Mouse (Mus musculus) heart, adult 2 months (tissue): ENCODE measurements around the gene Arhgef11. TPM values are rescaled to one million over a fixed set of nuclear protein-coding genes. Genes with fewer than 3 reads are reported as not detected.

Experiments used
- DNase-seq, 2 experiments: peaks; one replicate each; pipeline ENCODE4 v3.0.0; 2021
- H3K27ac ChIP-seq: fragments of 200-600 bp; 2 replicates; pipeline ENCODE4 v1.8.1; 2022
- H3K27me3 ChIP-seq: fragments of 200-500 bp; 2 replicates; pipeline ENCODE4 v1.6.1; 2012; ENCODE audit warnings: mild to moderate bottlenecking, low read length, inconsistent platforms, mixed read lengths; ENCODE audit not compliant: control insufficient read depth, insufficient read depth
- H3K36me3 ChIP-seq: fragments of 200-500 bp; 2 replicates; pipeline ENCODE4 v1.6.1; 2012; ENCODE audit warnings: low read length, inconsistent platforms; ENCODE audit not compliant: control insufficient read depth, insufficient read depth
- H3K4me1 ChIP-seq: fragments of 200-500 bp; 2 replicates; pipeline ENCODE4 v1.6.1; 2011; ENCODE audit warnings: low read length; ENCODE audit not compliant: control insufficient read depth, insufficient read depth
- H3K4me3 ChIP-seq: fragments of 200-600 bp; 2 replicates; pipeline ENCODE4 v1.8.1; 2022
- H3K79me2 ChIP-seq: fragments of 200-500 bp; replicated peaks from 2 replicates; pipeline ENCODE4 v1.6.1; 2012; ENCODE audit warnings: mild to moderate bottlenecking, inconsistent platforms, low read length, moderate library complexity, mixed read lengths; ENCODE audit not compliant: control insufficient read depth, insufficient read depth
- H3K9ac ChIP-seq: fragments of 200-500 bp; 2 replicates; pipeline ENCODE4 v1.6.1; 2012; ENCODE audit warnings: low read depth, mild to moderate bottlenecking, control low read depth, inconsistent platforms, low read length, mixed read lengths
- CTCF ChIP-seq: fragments of 200-600 bp; IDR thresholded peaks from 2 replicates; pipeline ENCODE4 v1.8.1; 2022; ENCODE audit warnings: antibody characterized with exemption, mild to moderate bottlenecking, moderate library complexity
- EP300 ChIP-seq: fragments of 200-500 bp; IDR thresholded peaks from 2 replicates; pipeline ENCODE4 v1.6.1; 2011; ENCODE audit warnings: low read depth, low read length, control low read depth; ENCODE audit not compliant: insufficient read depth
- POLR2A ChIP-seq: fragments of 200-500 bp; IDR thresholded peaks from 2 replicates; pipeline ENCODE4 v1.6.1; 2011; ENCODE audit warnings: mild to moderate bottlenecking, low read depth, low read length, control low read depth; ENCODE audit not compliant: insufficient read depth
- WGBS: fragments of 180-500 bp; shearing (Covaris S2); methylation state at CpG from one replicate; pipeline ENCODE4 v1.1.7; 2018; 5-methylcytosine and 5-hydroxymethylcytosine counted together
- intact Hi-C: fragments of 180-260 bp; cut with DNase I; formaldehyde crosslinking; loops from one replicate; pipeline ENCODE4 v1.15.1; 2025
- polyA plus RNA-seq: library from polyadenylated mRNA; depleted of rRNA; stranded (reverse); fragments of >200 nt; gene quantifications from 2 replicates; pipeline ENCODE4 v1.2.3, GENCODE M21; 2012
- total RNA-seq, 2 experiments: library from RNA; stranded (reverse); gene quantifications; 2 replicates each; pipeline ENCODE4 v1.2.3; 2021

Gene Arhgef11
- total and polyA plus RNA-seq, 3 experiments: 16.0 to 20.4 (median 19.5) TPM

GRCm38 (mm10) chr3:87725396-87726160 is 108.2 kb downstream of the Arhgef11 start:
- intact Hi-C loops: no loop called here
- H3K36me3 ChIP-seq: no peaks in the 10 kb centered on the region; the same call in 1 of the 2 replicates
- no peaks in the 10 kb centered on the region for H3K27me3 ChIP-seq
- H3K4me3 ChIP-seq: no peak overlapping the region
- no peak overlapping the region for H3K27ac ChIP-seq
- DNase-seq: peak in 1 of 2 experiments; percentile 11
- 96% methylated on average over 16 of the region's 16 CpGs for WGBS
- TF ChIP-seq POLR2A (no peak), CTCF (no peak), EP300 (no peak)
- H3K79me2 ChIP-seq: no peaks in the 10 kb centered on the region
- H3K4me1 ChIP-seq: no peaks in the 10 kb centered on the region
- no peak overlapping the region for H3K9ac ChIP-seq

- TF ChIP-seq EP300: no peak
- no peak for TF ChIP-seq CTCF
- no peak for TF ChIP-seq POLR2A
- H3K27ac ChIP-seq: no peak overlapping the region
- no peaks in the 10 kb centered on the region for H3K4me1 ChIP-seq
- intact Hi-C loops: no loop called here
- WGBS: 93% methylated on average over 7 of the region's 7 CpGs
- no peaks in the 10 kb centered on the region; the same call in 1 of the 2 replicates for H3K36me3 ChIP-seq
- peak in 1 of 2 experiments; percentile 7 for DNase-seq
- H3K4me3 ChIP-seq: no peak overlapping the region
- H3K9ac ChIP-seq: no peak overlapping the region
- H3K79me2 ChIP-seq: no peaks in the 10 kb centered on the region
- H3K27me3 ChIP-seq: no peaks in the 10 kb centered on the region
These were observed 108.8 kb downstream of the Arhgef11 start for GRCm38 (mm10) chr3:87726191-87726590.

DNA sequence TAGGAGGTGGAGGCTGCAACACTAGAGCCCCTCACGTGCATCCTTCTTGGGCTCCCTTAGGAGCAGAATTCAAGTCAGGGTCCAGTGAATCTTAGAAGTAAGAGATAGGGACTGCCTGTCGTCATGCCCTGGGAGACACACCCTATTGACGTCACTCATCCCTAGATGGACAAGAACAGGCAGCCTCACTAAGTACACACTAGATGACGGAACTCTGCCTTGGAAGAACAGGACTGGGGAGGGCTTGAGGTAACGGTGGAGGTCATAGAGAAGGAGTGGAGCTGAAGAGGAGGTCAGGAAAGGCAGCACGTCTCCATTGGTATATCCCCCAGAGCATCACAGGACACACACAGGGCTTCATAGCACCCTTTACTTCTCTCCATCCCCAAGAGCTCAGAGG is 111.3 kb downstream of the Arhgef11 start:
- H3K4me1 ChIP-seq: no peaks in the 10 kb centered on the region
- H3K9ac ChIP-seq: no peak overlapping the region
- H3K27ac ChIP-seq: no peak overlapping the region
- TF ChIP-seq EP300: no peak
- H3K4me3 ChIP-seq: no peak overlapping the region
- 83% methylated on average over 6 of the region's 6 CpGs for WGBS
- no peaks in the 10 kb centered on the region for H3K36me3 ChIP-seq
- intact Hi-C loops: no loop called here
- no peaks in the 10 kb centered on the region for H3K27me3 ChIP-seq
- no peaks in the 10 kb centered on the region for H3K79me2 ChIP-seq
- DNase-seq: peak in 1 of 2 experiments; percentile 12

- Histone ChIP-seq H3K36me3 (no peaks in the 10 kb centered on the region), H3K4me3 (no peak overlapping the region), H3K4me1 (no peaks in the 10 kb centered on the region), H3K27ac (no peak overlapping the region), H3K9ac (no peak overlapping the region), H3K27me3 (no peaks in the 10 kb centered on the region), H3K79me2 (no peaks in the 10 kb centered on the region)
- WGBS: 79% methylated on average over 4 of the region's 4 CpGs
- no peak for DNase-seq
- intact Hi-C loops: no loop called here
- TF ChIP-seq POLR2A (no peak), EP300 (no peak), CTCF (no peak)
These were observed 115.7 kb downstream of the Arhgef11 start for GRCm38 (mm10) chr3:87733098-87733497.

- Histone ChIP-seq H3K27ac (no peak overlapping the region), H3K36me3 (no peaks in the 10 kb centered on the region), H3K27me3 (no peaks in the 10 kb centered on the region), H3K79me2 (no peaks in the 10 kb centered on the region), H3K4me3 (no peak overlapping the region), H3K9ac (no peak overlapping the region), H3K4me1 (no peaks in the 10 kb centered on the region)
- 71% methylated on average over 11 of the region's 11 CpGs for WGBS
- TF ChIP-seq CTCF (no peak), EP300 (no peak), POLR2A (no peak)
- DNase-seq: no peak
- intact Hi-C loops: no loop called here
These were observed 116.8 kb downstream of the Arhgef11 start for GRCm38 (mm10) chr3:87733984-87734761.

DNA sequence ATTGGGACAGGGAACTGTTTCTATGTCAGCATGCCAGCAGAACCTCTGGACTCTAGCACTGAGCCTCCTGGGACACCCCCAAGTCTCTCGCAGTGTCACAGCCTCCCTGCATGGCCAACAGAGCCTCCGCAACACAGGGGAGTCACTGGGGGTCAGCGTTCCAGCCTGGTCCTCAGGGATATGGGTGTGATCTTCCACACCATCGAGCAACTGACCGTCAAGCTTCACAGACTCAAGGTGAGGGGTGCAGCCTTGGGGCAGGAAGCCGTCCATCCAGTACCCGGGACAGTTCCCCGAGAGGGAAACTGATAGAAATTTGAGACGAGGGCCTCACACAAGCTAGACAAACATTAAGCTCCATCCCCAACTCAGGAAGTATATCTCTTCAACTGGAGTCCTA is 118.0 kb downstream of the Arhgef11 start:
- 84% methylated on average over 9 of the region's 9 CpGs for WGBS
- no peaks in the 10 kb centered on the region for H3K36me3 ChIP-seq
- no peaks in the 10 kb centered on the region for H3K4me1 ChIP-seq
- H3K79me2 ChIP-seq: no peaks in the 10 kb centered on the region
- no peak overlapping the region for H3K9ac ChIP-seq
- no peak overlapping the region for H3K4me3 ChIP-seq
- H3K27me3 ChIP-seq: no peaks in the 10 kb centered on the region
- no peak for TF ChIP-seq CTCF
- no peak for TF ChIP-seq EP300
- no peak for TF ChIP-seq POLR2A
- no peak for DNase-seq
- intact Hi-C loops: no loop called here
- no peak overlapping the region for H3K27ac ChIP-seq
